Mouse (Mus musculus) liver, adult (tissue): ENCODE results near the gene C1rb.

Experiments used
- GATA4 ChIP-seq: IDR thresholded peaks from 2 replicates; pipeline ENCODE4 v1.6.1; 2014; ENCODE audit warnings: mild to moderate bottlenecking, low read length; ENCODE audit not compliant: insufficient replicate concordance

The C1rb gene

GRCm38 (mm10) chr6:124630763-124631162, 60.7 kb downstream of the C1rb start:
- no peak for TF ChIP-seq GATA4
